Mouse (Mus musculus) lung, postnatal 0 days (tissue): ENCODE results near the gene Rgl3.

Experiments used
- CTCF ChIP-seq: IDR thresholded peaks from 2 replicates; pipeline ENCODE4 v1.5.1; 2016; ENCODE audit warnings: antibody characterized with exemption, mild to moderate bottlenecking
- EP300 ChIP-seq: IDR thresholded peaks from 2 replicates; pipeline ENCODE4 v1.6.1; 2016; ENCODE audit warnings: antibody characterized with exemption, mild to moderate bottlenecking, control low read depth

DNA sequence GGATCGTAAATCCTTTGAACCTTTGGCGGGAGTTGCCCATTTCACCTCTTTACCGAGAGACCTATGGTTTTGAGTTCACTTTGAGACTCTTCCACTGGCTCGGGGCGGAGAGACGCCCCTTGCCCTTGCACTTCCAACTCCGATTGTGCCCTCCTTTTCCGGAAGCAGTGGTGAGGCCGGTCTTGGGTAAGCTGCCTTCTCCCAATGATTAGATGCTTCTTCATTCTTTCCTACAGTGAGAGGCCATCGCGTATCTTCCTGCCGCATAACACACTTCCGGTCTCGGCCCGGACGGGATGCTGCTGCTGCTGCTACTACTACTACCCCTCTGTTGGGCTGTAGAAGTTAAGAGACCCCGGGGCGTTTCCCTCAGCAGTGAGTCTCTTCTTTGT, 13.9 kb upstream of the Rgl3 start:
- TF ChIP-seq CTCF = no peak
- no peak for TF ChIP-seq EP300
